Mouse (Mus musculus): ENCODE results near the gene Gm7876.
"Not testable (repeated sequence)": the region's sequence is repeated elsewhere in the genome, so short reads cannot be mapped to it uniquely, and the experiment has no call there.

The Gm7876 gene

DNA sequence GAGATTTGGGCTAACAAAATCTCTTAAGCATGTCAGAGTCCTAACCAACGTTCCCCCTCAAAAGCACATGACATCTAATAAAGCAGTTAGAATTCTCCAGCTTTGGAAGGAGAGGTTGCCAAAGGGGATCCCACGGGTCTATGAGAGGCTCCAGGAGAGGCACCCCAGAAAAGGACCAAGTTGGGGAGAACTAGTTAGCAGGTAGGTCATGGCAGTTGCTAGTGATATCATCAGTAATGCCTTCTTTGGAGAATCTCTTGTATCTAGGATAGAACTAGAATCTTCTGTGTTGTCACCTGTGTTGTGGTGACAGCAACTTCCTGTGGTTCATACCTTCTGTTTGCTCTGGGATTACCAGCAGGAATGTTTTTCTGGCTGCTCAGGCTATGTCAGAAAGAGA lies at the start of gene Gm7876:
TSS of gene Gm7876 (plus strand) at position 301 of the 400 bp plus-strand sequence.
- not testable (repeated sequence) for DNase-seq

- not testable (repeated sequence) for DNase-seq
Measured at GRCm38 (mm10) chr14:4663892-4664291, 45.1 kb upstream of the Gm7876 start, which contains the start of gene Gm3239. Gene Gm3239, plus strand, starts transcription at chr14:4664192.

DNA sequence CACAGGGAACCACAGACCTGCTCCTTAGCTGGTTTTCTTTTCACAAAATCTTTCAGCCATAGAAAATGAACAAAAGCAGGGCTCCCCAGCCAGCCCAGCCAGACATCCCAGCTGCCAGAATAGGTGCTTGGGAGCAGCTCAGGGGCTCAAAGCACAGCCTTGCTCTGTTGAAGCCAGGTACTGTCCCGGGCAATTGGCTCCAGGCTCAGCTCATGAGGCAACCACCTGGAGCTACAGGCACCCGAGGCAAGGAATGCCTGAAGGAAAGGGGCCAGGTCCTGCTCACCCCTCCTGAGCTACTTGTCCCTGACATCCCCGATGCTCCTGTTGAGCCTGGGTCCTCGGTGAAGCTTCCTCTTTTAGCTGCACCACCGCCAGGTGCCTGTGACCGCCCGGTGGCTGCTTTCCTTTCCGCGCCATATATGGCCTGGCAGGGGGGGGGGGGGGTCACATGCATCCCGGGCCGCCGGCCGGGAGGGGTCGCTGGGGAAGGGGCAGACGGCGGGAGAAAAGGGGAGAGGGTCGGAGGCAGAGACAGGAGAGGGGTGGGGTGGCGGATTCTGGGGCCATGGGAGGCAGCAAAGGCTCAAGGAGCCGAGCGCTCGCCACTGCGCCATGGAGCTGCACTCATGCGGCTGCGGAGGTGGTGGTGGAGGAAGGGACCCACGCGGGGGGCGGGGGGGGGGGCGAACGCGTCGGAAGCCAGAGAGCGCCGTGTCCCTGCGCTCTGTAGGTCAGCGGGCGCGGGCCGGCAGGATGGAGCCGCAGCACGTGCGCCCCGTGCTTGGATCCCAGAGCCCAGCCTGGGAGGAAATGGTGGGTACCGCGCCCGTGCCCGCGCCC lies 17.2 kb downstream of the Gm7876 start, which contains the start of gene Gm3252:
TSS of gene Gm3252 (plus strand) at position 738 of the 843 bp plus-strand sequence.
- not testable (repeated sequence) for DNase-seq
